Mouse (Mus musculus): ENCODE measurements around the gene Ptn. TPM values are rescaled to one million over a fixed set of nuclear protein-coding genes. Genes with fewer than 3 reads are reported as not detected.

Gene Ptn
- polyA plus RNA-seq, 1 experiment from 2014 or later: 325 TPM

GRCm38 (mm10) chr6:36722769-36723549, 87.1 kb downstream of the Ptn start:
- H3K27ac ChIP-seq (ENCODE audit: low read depth, low read length): no peak overlapping the region
- no peak overlapping the region for H3K9ac ChIP-seq (ENCODE audit: low read length)
- DNase-seq (ENCODE audit: low spot score) (peak; percentile 21), ATAC-seq (ENCODE audit: insufficient read depth, low FRiP score, low TSS enrichment) (no peak)
- H3K9me3 ChIP-seq (ENCODE audit: control insufficient read depth, low read length): no peaks in the 10 kb centered on the region
- H3K4me2 ChIP-seq (ENCODE audit: low read depth): no peak overlapping the region
- WGBS: 61% methylated on average over 5 of the region's 5 CpGs
- no peaks in the 10 kb centered on the region for H3K4me1 ChIP-seq (ENCODE audit: control insufficient read depth, insufficient read depth, low read length)
- no peaks in the 10 kb centered on the region for H3K27me3 ChIP-seq (ENCODE audit: control insufficient read depth, insufficient read depth, low read length)
- H3K36me3 ChIP-seq (ENCODE audit: control insufficient read depth, insufficient read depth, low read length): no peaks in the 10 kb centered on the region; the same call in 1 of the 2 replicates
- no peak overlapping the region for H3K4me3 ChIP-seq (ENCODE audit: low read depth, low read length)

DNA sequence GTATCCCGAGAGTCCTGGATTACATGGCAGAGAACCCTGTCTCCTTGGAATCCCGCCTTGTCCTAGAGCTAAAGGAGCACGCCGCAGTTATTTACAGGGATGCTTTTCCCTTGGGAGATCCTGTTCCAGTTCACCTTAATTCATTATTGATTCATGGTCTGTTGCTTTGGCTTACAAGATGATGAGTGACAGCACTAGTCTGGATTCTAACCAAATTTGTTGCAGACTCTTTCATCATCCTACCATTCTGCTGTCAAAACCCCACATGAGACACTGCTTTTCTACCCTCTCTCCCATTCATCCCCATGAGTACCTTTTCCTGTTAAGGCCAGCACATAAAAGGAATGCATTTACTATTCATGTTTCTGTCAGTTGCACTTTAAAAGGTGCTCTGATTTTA, 96.7 kb downstream of the Ptn start:
- Histone ChIP-seq H3K4me3 (ENCODE audit: low read depth, low read length) (no peak overlapping the region), H3K36me3 (ENCODE audit: control insufficient read depth, insufficient read depth, low read length) (0 out of 2 replicates have a peak, but pooled peaks cover 4% of the 10 kb centered on the region), H3K4me1 (ENCODE audit: control insufficient read depth, insufficient read depth, low read length) (no peaks in the 10 kb centered on the region), H3K27ac (ENCODE audit: low read depth, low read length) (no peak overlapping the region), H3K9me3 (ENCODE audit: control insufficient read depth, low read length) (no peaks in the 10 kb centered on the region), H3K27me3 (ENCODE audit: control insufficient read depth, insufficient read depth, low read length) (no peaks in the 10 kb centered on the region), H3K9ac (ENCODE audit: low read length) (no peak overlapping the region), H3K4me2 (ENCODE audit: low read depth) (no peak overlapping the region)
- ATAC-seq (ENCODE audit: insufficient read depth, low FRiP score, low TSS enrichment) (no peak), DNase-seq (ENCODE audit: low spot score) (no peak)
- 88% methylated on average over 4 of the region's 4 CpGs for WGBS

- no peaks in the 10 kb centered on the region for H3K36me3 ChIP-seq (ENCODE audit: control insufficient read depth, insufficient read depth, low read length)
- no peak overlapping the region for H3K9ac ChIP-seq (ENCODE audit: low read length)
- ATAC-seq (ENCODE audit: insufficient read depth, low FRiP score, low TSS enrichment) (no peak), DNase-seq (ENCODE audit: low spot score) (no peak)
- WGBS: 33% methylated on average over 3 of the region's 3 CpGs
- no peaks in the 10 kb centered on the region for H3K9me3 ChIP-seq (ENCODE audit: control insufficient read depth, low read length)
- 0 out of 2 replicates have a peak, but pooled peaks cover 5% of the 10 kb centered on the region for H3K4me1 ChIP-seq (ENCODE audit: control insufficient read depth, insufficient read depth, low read length)
- H3K4me2 ChIP-seq (ENCODE audit: low read depth): no peak overlapping the region
- H3K27me3 ChIP-seq (ENCODE audit: control insufficient read depth, insufficient read depth, low read length): no peaks in the 10 kb centered on the region
- no peak overlapping the region for H3K27ac ChIP-seq (ENCODE audit: low read depth, low read length)
- no peak overlapping the region for H3K4me3 ChIP-seq (ENCODE audit: low read depth, low read length)
These were observed 114.5 kb downstream of the Ptn start for GRCm38 (mm10) chr6:36695481-36695880.

- Histone ChIP-seq H3K36me3 (ENCODE audit: control insufficient read depth, insufficient read depth, low read length) (no peaks in the 10 kb centered on the region), H3K27me3 (ENCODE audit: control insufficient read depth, insufficient read depth, low read length) (no peaks in the 10 kb centered on the region), H3K9me3 (ENCODE audit: control insufficient read depth, low read length) (no peaks in the 10 kb centered on the region), H3K9ac (ENCODE audit: low read length) (no peak overlapping the region), H3K27ac (ENCODE audit: low read depth, low read length) (no peak overlapping the region), H3K4me1 (ENCODE audit: control insufficient read depth, insufficient read depth, low read length) (0 out of 2 replicates have a peak, but pooled peaks cover 5% of the 10 kb centered on the region), H3K4me2 (ENCODE audit: low read depth) (no peak overlapping the region), H3K4me3 (ENCODE audit: low read depth, low read length) (no peak overlapping the region)
- DNase-seq (ENCODE audit: low spot score) (peak; percentile 58), ATAC-seq (ENCODE audit: insufficient read depth, low FRiP score, low TSS enrichment) (peak; percentile 77; the same call in 1 of the 2 replicates)
- WGBS: 17% methylated on average over 1 of the region's 1 CpGs
These were observed 118.5 kb downstream of the Ptn start for GRCm38 (mm10) chr6:36691497-36691896.

DNA sequence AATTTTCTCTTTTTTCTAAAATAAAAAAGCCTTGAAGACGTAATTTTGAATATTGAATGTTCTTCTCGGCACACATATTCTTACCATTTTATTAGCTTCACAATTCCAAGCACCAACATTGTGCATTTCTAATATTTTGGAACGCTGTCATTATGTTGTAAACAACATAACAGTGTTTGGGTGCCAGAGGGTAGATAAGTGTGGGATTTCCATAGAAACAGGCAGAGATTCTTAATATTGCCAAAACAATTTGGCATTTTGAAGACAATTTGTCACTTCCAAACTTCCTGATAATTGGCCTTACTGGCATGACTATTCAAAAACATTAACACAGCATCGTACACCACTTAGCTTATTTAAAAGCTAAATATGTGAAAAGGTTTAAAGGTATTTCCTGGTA, 119.1 kb downstream of the Ptn start:
- Histone ChIP-seq H3K9me3 (ENCODE audit: control insufficient read depth, low read length) (no peaks in the 10 kb centered on the region), H3K9ac (ENCODE audit: low read length) (no peak overlapping the region), H3K36me3 (ENCODE audit: control insufficient read depth, insufficient read depth, low read length) (no peaks in the 10 kb centered on the region), H3K4me1 (ENCODE audit: control insufficient read depth, insufficient read depth, low read length) (0 out of 2 replicates have a peak, but pooled peaks cover 5% of the 10 kb centered on the region), H3K27ac (ENCODE audit: low read depth, low read length) (no peak overlapping the region), H3K4me2 (ENCODE audit: low read depth) (no peak overlapping the region), H3K4me3 (ENCODE audit: low read depth, low read length) (no peak overlapping the region), H3K27me3 (ENCODE audit: control insufficient read depth, insufficient read depth, low read length) (no peaks in the 10 kb centered on the region)
- DNase-seq (ENCODE audit: low spot score) (no peak), ATAC-seq (ENCODE audit: insufficient read depth, low FRiP score, low TSS enrichment) (no peak)
- 91% methylated on average over 4 of the region's 4 CpGs for WGBS

GRCm38 (mm10) chr6:36676710-36677691, 133.0 kb downstream of the Ptn start:
- 0 out of 2 replicates have a peak, but pooled peaks have one; percentile 61 for ATAC-seq (ENCODE audit: insufficient read depth, low FRiP score, low TSS enrichment)
- WGBS: 61% methylated on average over 8 of the region's 8 CpGs
- Histone ChIP-seq H3K36me3 (ENCODE audit: control insufficient read depth, insufficient read depth, low read length) (no peaks in the 10 kb centered on the region), H3K9ac (ENCODE audit: low read length) (no peak overlapping the region), H3K4me1 (ENCODE audit: control insufficient read depth, insufficient read depth, low read length) (no peaks in the 10 kb centered on the region), H3K9me3 (ENCODE audit: control insufficient read depth, low read length) (no peaks in the 10 kb centered on the region), H3K27ac (ENCODE audit: low read depth, low read length) (no peak overlapping the region), H3K27me3 (ENCODE audit: control insufficient read depth, insufficient read depth, low read length) (no peaks in the 10 kb centered on the region), H3K4me3 (ENCODE audit: low read depth, low read length) (no peak overlapping the region), H3K4me2 (ENCODE audit: low read depth) (no peak overlapping the region)
- DNase-seq (ENCODE audit: low spot score): no peak

GRCm38 (mm10) chr6:36672399-36673221, 137.4 kb downstream of the Ptn start:
- H3K27ac ChIP-seq (ENCODE audit: low read depth, low read length): no peak overlapping the region
- no peaks in the 10 kb centered on the region for H3K9me3 ChIP-seq (ENCODE audit: control insufficient read depth, low read length)
- no peak overlapping the region for H3K4me2 ChIP-seq (ENCODE audit: low read depth)
- no peak overlapping the region for H3K4me3 ChIP-seq (ENCODE audit: low read depth, low read length)
- no peaks in the 10 kb centered on the region for H3K4me1 ChIP-seq (ENCODE audit: control insufficient read depth, insufficient read depth, low read length)
- H3K36me3 ChIP-seq (ENCODE audit: control insufficient read depth, insufficient read depth, low read length): no peaks in the 10 kb centered on the region
- no peak overlapping the region for H3K9ac ChIP-seq (ENCODE audit: low read length)
- WGBS: 80% methylated on average over 11 of the region's 11 CpGs
- H3K27me3 ChIP-seq (ENCODE audit: control insufficient read depth, insufficient read depth, low read length): no peaks in the 10 kb centered on the region
- DNase-seq (ENCODE audit: low spot score) (no peak), ATAC-seq (ENCODE audit: insufficient read depth, low FRiP score, low TSS enrichment) (peak; percentile 55; the same call in 1 of the 2 replicates)

DNA sequence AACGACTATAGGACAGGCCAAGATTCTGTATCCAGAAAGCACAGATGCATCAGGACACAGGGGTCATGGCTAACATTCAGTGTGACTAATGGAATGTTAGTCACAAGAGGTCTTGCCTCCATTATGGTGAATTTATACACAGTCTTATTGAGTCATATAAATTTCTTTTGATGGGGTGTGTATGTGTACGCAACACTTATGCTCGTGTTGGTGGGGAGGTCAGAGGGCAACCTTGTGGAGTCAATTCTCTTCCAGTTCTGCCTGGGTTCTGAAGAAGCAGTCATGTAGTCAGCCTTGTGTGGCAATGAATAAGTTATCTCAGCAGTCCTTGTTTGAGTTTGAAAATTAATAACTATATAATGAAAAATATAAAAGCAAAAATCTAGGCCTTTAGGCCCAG, 138.7 kb downstream of the Ptn start:
- no peaks in the 10 kb centered on the region for H3K4me1 ChIP-seq (ENCODE audit: control insufficient read depth, insufficient read depth, low read length)
- no peak overlapping the region for H3K4me3 ChIP-seq (ENCODE audit: low read depth, low read length)
- H3K27ac ChIP-seq (ENCODE audit: low read depth, low read length): no peak overlapping the region
- no peak overlapping the region for H3K4me2 ChIP-seq (ENCODE audit: low read depth)
- H3K27me3 ChIP-seq (ENCODE audit: control insufficient read depth, insufficient read depth, low read length): no peaks in the 10 kb centered on the region
- no peaks in the 10 kb centered on the region for H3K36me3 ChIP-seq (ENCODE audit: control insufficient read depth, insufficient read depth, low read length)
- H3K9ac ChIP-seq (ENCODE audit: low read length): no peak overlapping the region
- H3K9me3 ChIP-seq (ENCODE audit: control insufficient read depth, low read length): no peaks in the 10 kb centered on the region
- DNase-seq (ENCODE audit: low spot score) (no peak), ATAC-seq (ENCODE audit: insufficient read depth, low FRiP score, low TSS enrichment) (no peak)
- WGBS: 76% methylated on average over 3 of the region's 3 CpGs

Measured in neural tube, embryonic 11.5 days (tissue).